Mouse (Mus musculus): Measurements from ENCODE around the gene Rexo4.

GRCm38 (mm10) chr2:26908710-26909386 lies 55.3 kb downstream of the Rexo4 start:
- no peak for TF ChIP-seq PAX5 (IDR thresholded peaks at IDR 0.05; ENCODE audit: low read length)
- no peak for TF ChIP-seq BHLHE40 (IDR thresholded peaks at IDR 0.05; ENCODE audit: low read depth, low read length)
- no peak for TF ChIP-seq JUND (conservative IDR thresholded peaks at IDR 0.05; ENCODE audit: low read depth, low read length)
- no peak for TF ChIP-seq RCOR1 (conservative IDR thresholded peaks at IDR 0.05; ENCODE audit: low read depth, low read length)

All from CH12.LX (cell line).